Mouse (Mus musculus): ENCODE results near the gene Snrnp70.

Gene Snrnp70

GRCm38 (mm10) chr7:45395578-45396336, at the start of gene Snrnp70:
Snrnp70 (minus strand) TSS chr7:45395742.
- peak; percentile 100 for DNase-seq (ENCODE audit: low read depth, low spot score)

- no peak for DNase-seq (ENCODE audit: low read depth, low spot score)
Observed at GRCm38 (mm10) chr7:45443526-45444420, 48.2 kb upstream of the Snrnp70 start.

- DNase-seq (ENCODE audit: low read depth, low spot score) = no peak
Observed at GRCm38 (mm10) chr7:45437521-45438276, 42.2 kb upstream of the Snrnp70 start, which contains the start of gene Ruvbl2. Ruvbl2 (minus strand) TSS chr7:45438096.

DNA sequence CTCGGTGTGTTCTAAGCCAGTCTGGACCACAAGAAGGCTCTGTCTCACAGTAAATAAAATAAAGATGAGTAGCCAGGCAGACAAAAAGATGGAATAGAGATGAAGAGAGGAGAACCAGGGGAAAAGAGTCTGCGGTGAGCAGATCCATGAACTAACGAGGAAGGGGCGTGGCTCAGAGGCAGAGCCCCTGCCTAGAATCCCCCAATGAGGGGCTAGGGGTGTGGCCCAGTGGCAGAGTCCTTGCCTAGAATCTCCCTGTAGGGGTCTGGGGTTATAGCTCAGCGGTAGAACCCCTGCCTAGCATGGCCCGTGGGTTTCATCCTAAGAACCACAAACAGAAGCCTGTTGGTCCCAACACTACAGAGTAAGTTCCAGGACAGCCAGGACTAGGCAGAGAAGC, 41.5 kb upstream of the Snrnp70 start:
- no peak for DNase-seq (ENCODE audit: low read depth, low spot score)

GRCm38 (mm10) chr7:45436444-45436843, 40.9 kb upstream of the Snrnp70 start:
- DNase-seq (ENCODE audit: low read depth, low spot score) = no peak

DNA sequence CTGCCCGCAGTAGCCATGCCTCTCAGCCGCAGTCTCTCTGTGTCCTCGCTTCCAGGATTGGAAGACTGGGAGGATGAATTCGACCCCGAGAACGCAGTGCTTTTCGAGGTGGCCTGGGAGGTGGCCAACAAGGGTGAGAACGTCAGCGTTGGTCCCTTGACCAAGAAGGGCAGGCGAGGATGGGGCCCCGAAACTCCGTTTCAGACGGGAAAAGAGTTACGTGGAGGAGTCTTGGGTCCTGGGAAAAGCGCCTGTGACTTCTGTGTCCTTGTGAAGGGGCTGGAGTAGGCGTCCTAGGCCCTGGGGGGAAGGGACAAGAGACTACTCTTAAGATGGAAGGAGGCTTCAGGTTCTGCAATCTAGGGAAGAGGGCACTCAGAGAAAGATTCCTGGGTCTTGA, 39.5 kb upstream of the Snrnp70 start:
- no peak for DNase-seq (ENCODE audit: low read depth, low spot score)

GRCm38 (mm10) chr7:45434203-45435015, 38.9 kb upstream of the Snrnp70 start, which contains the start of gene Gys1:
Gys1 (plus strand) TSS chr7:45434844.
- peak; percentile 100 for DNase-seq (ENCODE audit: low read depth, low spot score)

- DNase-seq (ENCODE audit: low read depth, low spot score) = no peak
Observed at GRCm38 (mm10) chr7:45433835-45434202, 38.3 kb upstream of the Snrnp70 start.

GRCm38 (mm10) chr7:45426556-45426955, 31.0 kb upstream of the Snrnp70 start:
- DNase-seq (ENCODE audit: low read depth, low spot score) = no peak

DNA sequence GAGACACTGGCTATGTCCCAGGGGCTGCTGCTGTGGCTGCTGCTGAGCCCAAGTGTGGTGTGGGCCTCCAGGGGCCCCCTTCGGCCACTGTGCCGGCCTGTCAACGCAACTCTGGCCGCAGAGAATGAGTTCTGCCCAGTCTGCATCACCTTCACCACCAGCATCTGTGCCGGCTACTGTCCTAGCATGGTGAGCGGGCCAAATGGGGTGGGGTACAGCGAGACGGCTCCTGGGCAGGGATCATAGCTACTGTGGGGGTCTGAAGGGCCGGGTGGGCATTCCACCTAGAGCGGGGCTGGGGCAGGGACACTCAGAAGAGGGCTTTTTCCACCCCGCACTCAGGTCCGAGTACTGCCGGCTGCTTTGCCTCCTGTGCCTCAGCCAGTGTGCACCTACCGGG, 25.7 kb upstream of the Snrnp70 start:
- no peak for DNase-seq (ENCODE audit: low read depth, low spot score)

DNA sequence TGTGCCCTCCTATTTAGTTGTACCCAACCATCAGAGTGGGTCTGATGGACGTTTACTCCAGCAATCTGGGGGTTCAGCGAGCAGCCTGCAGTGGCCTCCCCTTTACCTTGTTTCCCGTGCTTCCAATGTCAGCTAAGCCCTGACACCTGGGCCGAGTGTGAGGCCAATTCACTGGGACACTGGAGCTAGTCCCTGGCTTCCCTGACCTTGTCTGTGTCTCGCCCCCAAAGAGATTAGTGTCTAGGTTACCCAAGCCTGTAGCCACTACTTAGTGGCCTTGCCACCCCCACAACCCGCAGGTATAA, 25.0 kb upstream of the Snrnp70 start, which contains the start of gene Lhb:
TSS of gene Lhb (plus strand) at position 206 of the 305 bp plus-strand sequence.
- DNase-seq (ENCODE audit: low read depth, low spot score) = no peak

- no peak for DNase-seq (ENCODE audit: low read depth, low spot score)
Observed at GRCm38 (mm10) chr7:45419859-45420614, 24.5 kb upstream of the Snrnp70 start.

DNA sequence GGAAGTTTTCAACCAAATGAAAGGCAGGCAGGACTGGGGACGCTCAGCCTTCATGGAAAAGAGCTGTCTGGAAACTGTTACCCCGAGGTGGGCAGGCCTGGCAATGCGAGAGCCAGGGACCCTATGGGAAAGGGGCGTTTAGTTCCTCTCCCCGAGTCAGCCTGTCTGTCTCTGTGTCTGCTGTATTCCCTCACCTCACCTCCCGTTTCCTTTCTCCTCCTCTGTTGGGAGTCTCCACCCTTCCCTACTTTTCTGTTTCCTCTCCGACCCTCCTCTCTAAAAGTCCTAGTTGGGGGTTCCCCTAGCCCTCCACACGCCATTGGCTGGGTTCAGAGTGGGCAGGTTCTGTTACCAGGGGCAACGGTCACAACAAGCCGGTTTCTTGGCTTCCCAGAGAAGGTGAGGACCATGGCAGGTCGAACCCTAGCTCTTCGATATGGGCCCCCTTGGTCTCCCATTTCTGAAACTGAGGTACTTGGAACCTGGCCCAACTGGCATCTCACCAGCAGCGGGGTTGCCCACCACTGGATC, 22.5 kb upstream of the Snrnp70 start:
- no peak for DNase-seq (ENCODE audit: low read depth, low spot score)

- no peak for DNase-seq (ENCODE audit: low read depth, low spot score)
Observed at GRCm38 (mm10) chr7:45415636-45416035, 20.1 kb upstream of the Snrnp70 start.

DNA sequence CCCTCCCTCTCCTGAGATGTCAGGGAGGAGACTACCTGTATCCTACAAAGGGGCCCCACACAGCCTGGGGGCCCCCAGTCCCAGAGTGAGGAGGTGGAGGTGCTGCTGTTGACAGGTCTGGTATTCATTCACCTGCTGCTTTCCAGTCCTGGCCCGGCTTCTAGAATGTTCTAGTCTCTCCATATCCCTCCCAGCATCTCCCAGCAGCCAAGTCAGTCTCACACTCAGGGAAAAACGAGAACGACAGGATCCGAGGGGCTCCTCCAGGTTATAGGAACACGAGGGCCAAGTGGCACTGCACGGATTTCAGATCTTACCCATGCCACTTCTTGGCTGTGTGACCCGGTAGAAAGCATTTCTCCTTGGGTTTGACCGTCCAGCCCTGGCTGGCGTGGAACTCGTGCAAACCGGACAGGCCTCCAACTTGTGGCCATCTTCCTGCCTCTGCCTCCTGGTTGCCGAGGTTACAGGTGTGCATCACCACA, 19.2 kb upstream of the Snrnp70 start:
- no peak for DNase-seq (ENCODE audit: low read depth, low spot score)

- DNase-seq (ENCODE audit: low read depth, low spot score) = no peak
Observed at GRCm38 (mm10) chr7:45413864-45414739, 18.6 kb upstream of the Snrnp70 start.

GRCm38 (mm10) chr7:45413113-45413863, 17.7 kb upstream of the Snrnp70 start, which contains the start of gene Ntf5:
Ntf5 (plus strand) TSS chr7:45413695.
- DNase-seq (ENCODE audit: low read depth, low spot score) = no peak

DNA sequence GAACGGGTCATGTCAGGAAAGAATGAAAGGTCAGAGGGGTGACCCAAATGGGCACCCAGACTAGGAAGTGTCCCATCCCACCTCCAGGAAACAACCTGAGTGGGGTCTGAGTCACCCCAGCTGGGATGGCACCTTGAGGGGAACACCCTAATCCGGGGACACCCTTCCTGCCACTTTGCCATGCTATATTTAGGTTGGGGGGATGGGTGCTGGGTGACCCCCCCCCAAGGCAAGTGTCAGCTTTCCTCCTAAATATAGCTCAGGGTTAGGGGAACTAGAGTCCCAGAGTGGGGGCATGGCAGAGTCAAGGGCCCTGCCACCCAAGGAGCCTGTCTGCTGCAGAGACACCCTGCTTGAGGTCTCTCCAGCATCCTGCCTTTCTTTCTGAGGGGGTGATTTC, 16.9 kb upstream of the Snrnp70 start:
- DNase-seq (ENCODE audit: low read depth, low spot score) = no peak

All from brain, embryonic 18.5 days (tissue).